Mouse (Mus musculus): ENCODE results near the gene Myo5c.

The Myo5c gene

GRCm38 (mm10) chr9:75282179-75282578 lies 50.4 kb downstream of the Myo5c start:
- DNase-seq (ENCODE audit: low spot score), result no peak

GRCm38 (mm10) chr9:75282830-75283229 lies 51.0 kb downstream of the Myo5c start:
- DNase-seq (ENCODE audit: low spot score), result peak; percentile 21

GRCm38 (mm10) chr9:75283636-75284035 lies 51.8 kb downstream of the Myo5c start:
- DNase-seq (ENCODE audit: low spot score), result no peak

GRCm38 (mm10) chr9:75285363-75285762 lies 53.5 kb downstream of the Myo5c start:
- DNase-seq (ENCODE audit: low spot score), result no peak

- DNase-seq (ENCODE audit: low spot score), result no peak
Measured at GRCm38 (mm10) chr9:75287636-75288035, 55.8 kb downstream of the Myo5c start.

GRCm38 (mm10) chr9:75289545-75289944 lies 57.7 kb downstream of the Myo5c start:
- DNase-seq (ENCODE audit: low spot score), result no peak

- DNase-seq (ENCODE audit: low spot score), result no peak
Measured at GRCm38 (mm10) chr9:75299342-75299741, 67.5 kb downstream of the Myo5c start.

- no peak for DNase-seq (ENCODE audit: low spot score)
Measured at GRCm38 (mm10) chr9:75303033-75303432, 71.2 kb downstream of the Myo5c start.

GRCm38 (mm10) chr9:75303701-75304261 lies 72.0 kb downstream of the Myo5c start:
- no peak for DNase-seq (ENCODE audit: low spot score)

- DNase-seq (ENCODE audit: low spot score), result no peak
Measured at GRCm38 (mm10) chr9:75304286-75304685, 72.5 kb downstream of the Myo5c start.

GRCm38 (mm10) chr9:75306126-75306898 lies 74.5 kb downstream of the Myo5c start, which contains the start of gene Gnb5:
Gene Gnb5, plus strand, starts transcription at chr9:75306288.
- DNase-seq (ENCODE audit: low spot score), result no peak

- DNase-seq (ENCODE audit: low spot score), result no peak
Measured at GRCm38 (mm10) chr9:75307015-75307414, 75.2 kb downstream of the Myo5c start.

GRCm38 (mm10) chr9:75308621-75309020 lies 76.8 kb downstream of the Myo5c start:
- DNase-seq (ENCODE audit: low spot score), result no peak

- peak; percentile 83 for DNase-seq (ENCODE audit: low spot score)
Measured at GRCm38 (mm10) chr9:75312008-75312407, 80.2 kb downstream of the Myo5c start.

- DNase-seq (ENCODE audit: low spot score), result no peak
Measured at GRCm38 (mm10) chr9:75313138-75313831, 81.5 kb downstream of the Myo5c start.

GRCm38 (mm10) chr9:75313832-75314516 lies 82.2 kb downstream of the Myo5c start:
- peak; percentile 71 for DNase-seq (ENCODE audit: low spot score)

GRCm38 (mm10) chr9:75314517-75315105 lies 82.8 kb downstream of the Myo5c start:
- no peak for DNase-seq (ENCODE audit: low spot score)

GRCm38 (mm10) chr9:75315238-75315637 lies 83.4 kb downstream of the Myo5c start:
- DNase-seq (ENCODE audit: low spot score), result no peak

- DNase-seq (ENCODE audit: low spot score), result no peak
Measured at GRCm38 (mm10) chr9:75316771-75317170, 85.0 kb downstream of the Myo5c start.

- no peak for DNase-seq (ENCODE audit: low spot score)
Measured at GRCm38 (mm10) chr9:75318196-75318595, 86.4 kb downstream of the Myo5c start.

GRCm38 (mm10) chr9:75319365-75319764 lies 87.5 kb downstream of the Myo5c start:
- no peak for DNase-seq (ENCODE audit: low spot score)
